Mouse (Mus musculus) heart, embryonic 12.5 days (tissue): ENCODE results near the gene Tra2b. TPM values are rescaled to one million over a fixed set of nuclear protein-coding genes. Genes with fewer than 3 reads are reported as not detected.
"Not testable (repeated sequence)": the region's sequence is repeated elsewhere in the genome, so short reads cannot be mapped to it uniquely, and the experiment has no call there.

Experiments used
- ATAC-seq: fragments of 200-750 bp; cut with Nextera tagmentation; 2 replicates; pipeline ENCODE4 v1.8.0; 2017; ENCODE audit warnings: moderate TSS enrichment, moderate library complexity; ENCODE audit not compliant: insufficient number of reproducible peaks, low FRiP score
- H3K27ac ChIP-seq: fragments of 300-500 bp; sonication (generic); 2 replicates; pipeline ENCODE4 v1.5.1; 2016; ENCODE audit warnings: mild to moderate bottlenecking, moderate library complexity; ENCODE audit not compliant: poor library complexity, severe bottlenecking
- H3K27me3 ChIP-seq: fragments of 300-500 bp; sonication (generic); replicated peaks from 2 replicates; pipeline ENCODE4 v1.6.1; 2016; ENCODE audit warnings: mild to moderate bottlenecking, moderate library complexity
- H3K36me3 ChIP-seq: fragments of 300-500 bp; sonication (generic); 2 replicates; pipeline ENCODE4 v1.6.1; 2016; ENCODE audit warnings: mild to moderate bottlenecking, moderate library complexity
- H3K4me1 ChIP-seq: fragments of 300-500 bp; sonication (generic); replicated peaks from 2 replicates; pipeline ENCODE4 v1.6.1; 2016; ENCODE audit warnings: mild to moderate bottlenecking
- H3K4me2 ChIP-seq: fragments of 300-500 bp; sonication (generic); 2 replicates; pipeline ENCODE4 v1.6.1; 2016; ENCODE audit warnings: mild to moderate bottlenecking, moderate library complexity
- H3K4me3 ChIP-seq: fragments of 300-500 bp; sonication (generic); 2 replicates; pipeline ENCODE4 v1.5.1; 2016; ENCODE audit warnings: mild to moderate bottlenecking
- H3K9ac ChIP-seq: fragments of 300-500 bp; sonication (generic); 2 replicates; pipeline ENCODE4 v1.6.1; 2016; ENCODE audit warnings: mild to moderate bottlenecking, moderate library complexity
- H3K9me3 ChIP-seq: fragments of 300-500 bp; sonication (generic); replicated peaks from 2 replicates; pipeline ENCODE4 v1.6.1; 2016; ENCODE audit warnings: mild to moderate bottlenecking, moderate library complexity
- WGBS: fragments of 180-500 bp; shearing (Covaris S2); methylation state at CpG from one replicate; pipeline ENCODE4 v1.1.7; 2016; 5-methylcytosine and 5-hydroxymethylcytosine counted together
- polyA plus RNA-seq: library from polyadenylated mRNA; unstranded; fragments of >200 nt; fragmentation: Nextera tagmentation; extraction: Ambion mirVana; gene quantifications from 2 replicates; pipeline ENCODE4 v1.2.1, GENCODE M21; 2016

Tra2b gene
- polyA plus RNA-seq, 1 experiment from 2014 or later, result 236 TPM

DNA sequence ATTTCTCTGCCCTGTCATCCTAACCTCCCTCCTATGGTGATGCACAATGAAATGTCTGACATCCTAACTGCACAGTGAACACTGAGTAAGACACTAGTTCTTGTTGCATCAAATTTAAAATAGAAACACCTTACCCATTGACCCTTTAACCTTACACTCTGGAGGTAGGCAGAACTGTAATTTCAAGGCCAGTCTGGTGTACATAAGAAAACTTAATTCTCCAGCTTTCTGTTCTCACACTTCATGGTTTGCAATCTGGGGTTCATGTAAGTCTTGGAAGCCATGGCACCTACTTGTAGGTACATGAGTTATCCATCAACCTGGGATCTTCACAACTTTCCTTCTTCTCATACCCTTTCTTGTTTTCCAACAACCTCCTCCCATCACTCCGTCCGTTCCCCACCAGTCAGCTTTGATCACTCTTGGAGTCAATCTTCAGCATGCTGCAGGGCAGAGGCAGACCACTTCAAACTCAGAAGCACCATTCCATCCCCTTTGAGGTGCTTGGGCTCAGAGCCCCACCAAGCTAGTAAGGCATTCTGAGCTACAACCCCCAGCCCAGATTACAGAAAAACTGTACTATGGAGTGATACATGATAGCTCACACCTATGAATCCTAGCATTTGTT lies 23.5 kb downstream of the Tra2b start:
- Histone ChIP-seq H3K9me3 (no peaks in the 10 kb centered on the region), H3K4me1 (no peaks in the 10 kb centered on the region), H3K9ac (no peak overlapping the region), H3K4me2 (no peak overlapping the region), H3K27me3 (no peaks in the 10 kb centered on the region), H3K36me3 (peaks cover 64% of the 10 kb centered on the region), H3K27ac (no peak overlapping the region), H3K4me3 (no peak overlapping the region)
- ATAC-seq, result no peak
- WGBS, result 97% methylated on average over 2 of the region's 2 CpGs

GRCm38 (mm10) chr16:22241376-22242238 lies 24.2 kb downstream of the Tra2b start:
- H3K9me3 ChIP-seq, result no peaks in the 10 kb centered on the region
- H3K27me3 ChIP-seq, result no peaks in the 10 kb centered on the region
- no peaks in the 10 kb centered on the region for H3K4me1 ChIP-seq
- no peak for ATAC-seq
- no peak overlapping the region for H3K4me2 ChIP-seq
- H3K4me3 ChIP-seq, result no peak overlapping the region
- no peak overlapping the region for H3K27ac ChIP-seq
- 81% methylated on average over 6 of the region's 6 CpGs for WGBS
- H3K9ac ChIP-seq, result no peak overlapping the region
- H3K36me3 ChIP-seq, result peaks cover 66% of the 10 kb centered on the region

GRCm38 (mm10) chr16:22240856-22241255 lies 24.9 kb downstream of the Tra2b start:
- peaks cover 68% of the 10 kb centered on the region for H3K36me3 ChIP-seq
- no peak overlapping the region for H3K4me3 ChIP-seq
- WGBS, result 91% methylated on average over 5 of the region's 5 CpGs
- H3K4me2 ChIP-seq, result no peak overlapping the region
- no peaks in the 10 kb centered on the region for H3K27me3 ChIP-seq
- H3K9me3 ChIP-seq, result no peaks in the 10 kb centered on the region
- H3K27ac ChIP-seq, result no peak overlapping the region
- no peak for ATAC-seq
- H3K9ac ChIP-seq, result no peak overlapping the region
- H3K4me1 ChIP-seq, result no peaks in the 10 kb centered on the region

- H3K36me3 ChIP-seq, result peaks cover 64% of the 10 kb centered on the region
- no peak overlapping the region for H3K4me2 ChIP-seq
- no peaks in the 10 kb centered on the region for H3K27me3 ChIP-seq
- no peaks in the 10 kb centered on the region for H3K4me1 ChIP-seq
- ATAC-seq, result no peak
- no peak overlapping the region for H3K4me3 ChIP-seq
- no peaks in the 10 kb centered on the region for H3K9me3 ChIP-seq
- 91% methylated on average over 2 of the region's 2 CpGs for WGBS
- no peak overlapping the region for H3K9ac ChIP-seq
- H3K27ac ChIP-seq, result no peak overlapping the region
Observed at GRCm38 (mm10) chr16:22239978-22240377, 25.8 kb downstream of the Tra2b start.

- H3K9me3 ChIP-seq, result no peaks in the 10 kb centered on the region
- peaks cover 55% of the 10 kb centered on the region for H3K36me3 ChIP-seq
- WGBS, result 80% methylated on average over 4 of the region's 4 CpGs
Observed at GRCm38 (mm10) chr16:22238928-22239620, 26.7 kb downstream of the Tra2b start.

GRCm38 (mm10) chr16:22238402-22238801 lies 27.4 kb downstream of the Tra2b start:
- WGBS, result 90% methylated on average over 4 of the region's 4 CpGs
- not testable (repeated sequence) for H3K27ac ChIP-seq, ATAC-seq, H3K4me1 ChIP-seq, H3K9me3 ChIP-seq, H3K4me2 ChIP-seq, H3K4me3 ChIP-seq, H3K27me3 ChIP-seq, H3K9ac ChIP-seq
- peaks cover 50% of the 10 kb centered on the region for H3K36me3 ChIP-seq

More at GRCm38 (mm10) chr16:22238928-22239620, 26.7 kb downstream of the Tra2b start:
- Histone ChIP-seq H3K4me3 (no peak overlapping the region), H3K4me2 (no peak overlapping the region), H3K4me1 (no peaks in the 10 kb centered on the region), H3K27ac (no peak overlapping the region), H3K9ac (no peak overlapping the region), H3K27me3 (no peaks in the 10 kb centered on the region)
- no peak for ATAC-seq

DNA sequence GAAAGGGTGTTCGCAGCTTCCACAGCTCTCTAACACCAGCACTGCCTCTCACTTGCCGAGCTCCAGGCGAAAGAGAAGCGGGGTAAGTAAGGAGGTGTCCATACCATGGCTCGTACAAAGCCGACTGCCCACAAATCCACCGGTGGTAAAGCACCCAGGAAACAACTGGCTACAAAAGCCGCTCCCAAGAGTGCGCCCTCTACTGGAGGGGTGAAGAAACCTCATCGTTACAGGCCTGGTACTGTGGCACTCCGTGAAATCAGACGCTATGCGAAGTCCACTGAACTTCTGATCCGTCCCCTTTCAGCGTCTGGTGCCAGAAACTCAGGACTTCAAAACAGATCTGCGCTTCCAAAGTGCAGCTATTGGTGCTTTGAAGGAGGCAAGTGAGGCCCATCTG lies 29.0 kb downstream of the Tra2b start:
- no peaks in the 10 kb centered on the region for H3K9me3 ChIP-seq
- H3K27ac ChIP-seq, result no peak overlapping the region
- ATAC-seq, result no peak
- no peaks in the 10 kb centered on the region for H3K27me3 ChIP-seq
- H3K9ac ChIP-seq, result no peak overlapping the region
- H3K4me3 ChIP-seq, result no peak overlapping the region
- peaks cover 34% of the 10 kb centered on the region for H3K36me3 ChIP-seq
- no peaks in the 10 kb centered on the region for H3K4me1 ChIP-seq
- no peak overlapping the region for H3K4me2 ChIP-seq
- 86% methylated on average over 16 of the region's 16 CpGs for WGBS

- H3K27ac ChIP-seq, result no peak overlapping the region
- no peaks in the 10 kb centered on the region for H3K9me3 ChIP-seq
- peaks cover 12% of the 10 kb centered on the region for H3K36me3 ChIP-seq
- H3K27me3 ChIP-seq, result no peaks in the 10 kb centered on the region
- H3K4me2 ChIP-seq, result no peak overlapping the region
- H3K4me3 ChIP-seq, result no peak overlapping the region
- ATAC-seq, result no peak
- H3K9ac ChIP-seq, result no peak overlapping the region
- 53% methylated on average over 6 of the region's 6 CpGs for WGBS
- H3K4me1 ChIP-seq, result no peaks in the 10 kb centered on the region
Observed at GRCm38 (mm10) chr16:22234535-22234934, 31.3 kb downstream of the Tra2b start.

DNA sequence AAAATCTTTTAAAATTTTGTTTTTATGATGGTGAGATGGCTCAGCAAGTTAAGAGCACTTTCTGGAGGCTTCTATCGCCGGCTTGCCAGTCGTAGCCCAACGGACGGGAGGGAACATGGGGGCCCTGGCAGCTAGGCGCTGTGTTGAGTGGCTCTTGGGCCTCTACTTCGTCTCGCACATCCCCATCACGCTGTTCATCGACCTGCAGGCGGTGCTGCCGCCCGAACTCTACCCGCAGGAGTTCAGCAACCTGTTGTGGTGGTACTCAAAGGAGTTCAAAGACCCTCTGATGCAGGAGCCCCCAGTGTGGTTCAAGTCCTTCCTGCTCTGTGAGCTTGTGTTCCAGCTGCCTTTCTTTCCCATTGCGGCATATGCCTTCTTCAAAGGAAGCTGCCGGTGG lies 35.5 kb downstream of the Tra2b start:
- H3K27me3 ChIP-seq, H3K9ac ChIP-seq, H3K36me3 ChIP-seq, H3K4me2 ChIP-seq, H3K4me1 ChIP-seq, H3K4me3 ChIP-seq, H3K9me3 ChIP-seq, ATAC-seq, H3K27ac ChIP-seq: not testable (repeated sequence)
- 72% methylated on average over 16 of the region's 16 CpGs for WGBS

- Histone ChIP-seq H3K9me3 (peaks cover 7% of the 10 kb centered on the region; the same call in 1 of the 2 replicates), H3K4me2 (no peak overlapping the region), H3K9ac (no peak overlapping the region), H3K4me1 (no peaks in the 10 kb centered on the region), H3K4me3 (no peak overlapping the region), H3K27ac (no peak overlapping the region), H3K27me3 (no peaks in the 10 kb centered on the region), H3K36me3 (no peaks in the 10 kb centered on the region)
- no peak for ATAC-seq
- WGBS, result 88% methylated on average over 1 of the region's 1 CpGs
Observed at GRCm38 (mm10) chr16:22203501-22203900, 62.3 kb downstream of the Tra2b start.

DNA sequence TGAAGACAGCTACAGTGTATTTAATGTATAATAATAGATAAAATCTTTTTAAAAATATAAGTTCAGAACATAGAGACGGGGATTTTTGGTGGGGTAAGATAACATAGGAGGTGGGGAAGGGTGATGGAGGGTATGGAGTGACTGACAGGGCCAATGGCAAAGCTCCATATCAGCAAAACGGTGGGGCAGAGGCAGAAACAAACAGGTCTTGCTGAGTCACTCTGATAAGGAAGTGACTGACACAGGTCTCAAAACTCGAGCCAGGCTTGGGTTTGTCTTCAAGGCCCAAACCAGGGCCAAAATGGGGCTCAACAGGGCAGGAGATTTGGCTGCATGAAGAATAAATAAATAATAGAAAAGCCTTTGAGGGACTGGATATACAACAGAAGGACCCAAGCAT lies 63.9 kb downstream of the Tra2b start:
- no peaks in the 10 kb centered on the region for H3K36me3 ChIP-seq
- no peak for ATAC-seq
- WGBS, result 35% methylated on average over 3 of the region's 3 CpGs
- no peaks in the 10 kb centered on the region for H3K4me1 ChIP-seq
- H3K4me3 ChIP-seq, result no peak overlapping the region
- H3K27ac ChIP-seq, result no peak overlapping the region
- H3K9ac ChIP-seq, result no peak overlapping the region
- H3K9me3 ChIP-seq, result peaks cover 4% of the 10 kb centered on the region; the same call in 1 of the 2 replicates
- H3K27me3 ChIP-seq, result no peaks in the 10 kb centered on the region
- no peak overlapping the region for H3K4me2 ChIP-seq
